Mouse (Mus musculus) kidney, embryonic 14.5 days (tissue): ENCODE results near the gene Gm21118. TPM values are rescaled to one million over a fixed set of nuclear protein-coding genes. Genes with fewer than 3 reads are reported as not detected.
"Not testable (repeated sequence)": the region's sequence is repeated elsewhere in the genome, so short reads cannot be mapped to it uniquely, and the experiment has no call there.

ENCODE experiments used
- ATAC-seq: fragments of 200-750 bp; cut with Nextera tagmentation; 2 replicates; pipeline ENCODE4 v1.8.0; 2017; ENCODE audit warnings: moderate number of reproducible peaks, mild to moderate bottlenecking, moderate TSS enrichment, moderate library complexity; ENCODE audit not compliant: low FRiP score, low TSS enrichment
- H3K27ac ChIP-seq: fragments of 300-500 bp; sonication (generic); 2 replicates; pipeline ENCODE4 v1.5.1; 2014; ENCODE audit warnings: low read depth, mild to moderate bottlenecking, low read length, moderate library complexity, mixed read lengths
- H3K27me3 ChIP-seq: fragments of 300-500 bp; sonication (generic); 2 replicates; pipeline ENCODE4 v1.6.1; 2014; ENCODE audit warnings: mild to moderate bottlenecking, low read length; ENCODE audit not compliant: control insufficient read depth, insufficient read depth
- H3K36me3 ChIP-seq: fragments of 300-500 bp; sonication (generic); 2 replicates; pipeline ENCODE4 v1.6.1; 2014; ENCODE audit warnings: low read length, mixed read lengths; ENCODE audit not compliant: control insufficient read depth, insufficient read depth
- H3K4me1 ChIP-seq: fragments of 300-500 bp; sonication (generic); 2 replicates; pipeline ENCODE4 v1.6.1; 2014; ENCODE audit warnings: low read length, mixed read lengths; ENCODE audit not compliant: control insufficient read depth, insufficient read depth
- H3K4me2 ChIP-seq: fragments of 300-500 bp; sonication (generic); replicated peaks from 2 replicates; pipeline ENCODE4 v1.6.1; 2014; ENCODE audit warnings: low read depth, mild to moderate bottlenecking, low read length
- H3K4me3 ChIP-seq: fragments of 300-500 bp; sonication (generic); 2 replicates; pipeline ENCODE4 v1.5.1; 2014; ENCODE audit warnings: mild to moderate bottlenecking, low read length
- H3K9ac ChIP-seq: fragments of 300-500 bp; sonication (generic); 2 replicates; pipeline ENCODE4 v1.6.1; 2014; ENCODE audit warnings: low read depth, mild to moderate bottlenecking, low read length, moderate library complexity
- H3K9me3 ChIP-seq: fragments of 300-500 bp; sonication (generic); 2 replicates; pipeline ENCODE4 v1.6.1; 2016; ENCODE audit warnings: low read length; ENCODE audit not compliant: control insufficient read depth
- WGBS: fragments of 180-500 bp; shearing (Covaris S2); extraction: QIAGEN DNeasy Blood & Tissue Kit; methylation state at CpG from one replicate; pipeline ENCODE4 v1.1.7; 2014; 5-methylcytosine and 5-hydroxymethylcytosine counted together
- polyA plus RNA-seq: library from polyadenylated mRNA; unstranded; fragments of >200 nt; fragmentation: Nextera tagmentation; extraction: Ambion mirVana; gene quantifications from 2 replicates; pipeline ENCODE4 v1.2.1, GENCODE M21; 2014

The Gm21118 gene
- polyA plus RNA-seq = not detected in 2 replicates

- H3K9me3 ChIP-seq, H3K27me3 ChIP-seq, H3K4me2 ChIP-seq, H3K27ac ChIP-seq, ATAC-seq, H3K4me3 ChIP-seq, H3K36me3 ChIP-seq, H3K4me1 ChIP-seq, H3K9ac ChIP-seq: not testable (repeated sequence)
- no CpG with 5 or more reads among the region's 4 CpGs for WGBS
Measured at GRCm38 (mm10) chrY:70273542-70273941, at the start of gene Gm21118. TSS of gene Gm21118 (minus strand) at chrY:70273642.

- H3K9me3 ChIP-seq, H3K4me2 ChIP-seq, H3K4me3 ChIP-seq, H3K27ac ChIP-seq, H3K9ac ChIP-seq, H3K36me3 ChIP-seq, ATAC-seq, H3K4me1 ChIP-seq, H3K27me3 ChIP-seq: not testable (repeated sequence)
- WGBS = no CpG with 5 or more reads among the region's 2 CpGs
Measured at GRCm38 (mm10) chrY:70303187-70303586, 29.7 kb upstream of the Gm21118 start, which contains the start of the genes Gm29423 and Gm29644. TSS of gene Gm29423 (minus strand) at chrY:70303287. TSS of gene Gm29644 (minus strand) at chrY:70303343.

Other genes with a start within 250 kb of the Gm21118 start
- not detected in 2 replicates for gene Gm29423, start 29.6 kb upstream of the Gm21118 start, polyA plus RNA-seq
- not detected in 2 replicates for gene Gm29644, start 29.7 kb upstream of the Gm21118 start, polyA plus RNA-seq
- not detected in 2 replicates for gene Gm20888, start 168.2 kb upstream of the Gm21118 start, polyA plus RNA-seq